Mouse (Mus musculus): ENCODE results near the gene Rabl6. TPM values are rescaled to one million over a fixed set of nuclear protein-coding genes. Genes with fewer than 3 reads are reported as not detected.
A peak's percentile ranks its signal among the peaks of the same experiment; 100 is the strongest.

The Rabl6 gene
- polyA plus RNA-seq, 1 experiment from 2014 or later: 78.3 TPM

- H3K27me3 ChIP-seq (ENCODE audit: poor library complexity, severe bottlenecking): no peaks in the 10 kb centered on the region
- peaks cover 100% of the 10 kb centered on the region for H3K36me3 ChIP-seq (replicated peaks)
- peaks cover 9% of the 10 kb centered on the region for H3K4me1 ChIP-seq
- no peaks in the 10 kb centered on the region for H3K9me3 ChIP-seq
- WGBS: 94% methylated on average over 8 of the region's 8 CpGs
- DNase-seq (ENCODE audit: extremely low spot score, low spot score): no peak
- H3K4me3 ChIP-seq: no peak overlapping the region
- H3K27ac ChIP-seq: no peak overlapping the region
Measured at GRCm38 (mm10) chr2:25587290-25587689, 21.0 kb downstream of the Rabl6 start.

GRCm38 (mm10) chr2:25585601-25586000 is 22.7 kb downstream of the Rabl6 start:
- Histone ChIP-seq H3K36me3 (replicated peaks) (peaks cover 83% of the 10 kb centered on the region), H3K27me3 (ENCODE audit: poor library complexity, severe bottlenecking) (peaks cover 10% of the 10 kb centered on the region), H3K9me3 (no peaks in the 10 kb centered on the region), H3K4me1 (peaks cover 26% of the 10 kb centered on the region), H3K4me3 (no peak overlapping the region), H3K27ac (no peak overlapping the region)
- DNase-seq (ENCODE audit: extremely low spot score, low spot score): no peak
- 95% methylated on average over 3 of the region's 3 CpGs for WGBS

- no peak for DNase-seq (ENCODE audit: extremely low spot score, low spot score)
Measured at GRCm38 (mm10) chr2:25584856-25585255, 23.5 kb downstream of the Rabl6 start.

GRCm38 (mm10) chr2:25584152-25584551 is 24.2 kb downstream of the Rabl6 start:
- Histone ChIP-seq H3K9me3 (no peaks in the 10 kb centered on the region), H3K27me3 (ENCODE audit: poor library complexity, severe bottlenecking) (peaks cover 25% of the 10 kb centered on the region), H3K4me1 (peaks cover 37% of the 10 kb centered on the region), H3K27ac (no peak overlapping the region), H3K4me3 (no peak overlapping the region), H3K36me3 (replicated peaks) (peaks cover 68% of the 10 kb centered on the region)
- WGBS: 94% methylated on average over 3 of the region's 3 CpGs
- DNase-seq (ENCODE audit: extremely low spot score, low spot score): no peak

More at GRCm38 (mm10) chr2:25584856-25585255, 23.5 kb downstream of the Rabl6 start:
- Histone ChIP-seq H3K4me1 (peaks cover 30% of the 10 kb centered on the region), H3K27ac (no peak overlapping the region), H3K36me3 (replicated peaks) (peaks cover 75% of the 10 kb centered on the region), H3K27me3 (ENCODE audit: poor library complexity, severe bottlenecking) (peaks cover 18% of the 10 kb centered on the region), H3K4me3 (no peak overlapping the region), H3K9me3 (no peaks in the 10 kb centered on the region)
- 85% methylated on average over 4 of the region's 4 CpGs for WGBS

- peaks cover 43% of the 10 kb centered on the region for H3K4me1 ChIP-seq
- peaks cover 63% of the 10 kb centered on the region for H3K36me3 ChIP-seq (replicated peaks)
- peaks cover 31% of the 10 kb centered on the region for H3K27me3 ChIP-seq (ENCODE audit: poor library complexity, severe bottlenecking)
- no peak for DNase-seq (ENCODE audit: extremely low spot score, low spot score)
- no peaks in the 10 kb centered on the region for H3K9me3 ChIP-seq
- 80% methylated on average over 4 of the region's 4 CpGs for WGBS
- no peak overlapping the region for H3K27ac ChIP-seq
- H3K4me3 ChIP-seq: no peak overlapping the region
Measured at GRCm38 (mm10) chr2:25583571-25583970, 24.8 kb downstream of the Rabl6 start.

GRCm38 (mm10) chr2:25583120-25583481 is 25.2 kb downstream of the Rabl6 start:
- DNase-seq (ENCODE audit: extremely low spot score, low spot score): no peak
- WGBS: 87% methylated on average over 6 of the region's 6 CpGs
- peaks cover 48% of the 10 kb centered on the region for H3K4me1 ChIP-seq

GRCm38 (mm10) chr2:25582466-25583119 is 25.7 kb downstream of the Rabl6 start:
- 70% methylated on average over 12 of the region's 12 CpGs for WGBS
- peaks cover 53% of the 10 kb centered on the region for H3K36me3 ChIP-seq (replicated peaks)
- no peak for DNase-seq (ENCODE audit: extremely low spot score, low spot score)

More at GRCm38 (mm10) chr2:25583120-25583481, 25.2 kb downstream of the Rabl6 start:
- no peak overlapping the region for H3K27ac ChIP-seq
- H3K27me3 ChIP-seq (ENCODE audit: poor library complexity, severe bottlenecking): peaks cover 35% of the 10 kb centered on the region
- H3K36me3 ChIP-seq (replicated peaks): peaks cover 58% of the 10 kb centered on the region
- no peak overlapping the region for H3K4me3 ChIP-seq
- no peaks in the 10 kb centered on the region for H3K9me3 ChIP-seq

GRCm38 (mm10) chr2:25581901-25582301 is 26.4 kb downstream of the Rabl6 start:
- H3K4me1 ChIP-seq: peaks cover 60% of the 10 kb centered on the region
- no peak for DNase-seq (ENCODE audit: extremely low spot score, low spot score)
- peaks cover 47% of the 10 kb centered on the region for H3K27me3 ChIP-seq (ENCODE audit: poor library complexity, severe bottlenecking)
- H3K9me3 ChIP-seq: no peaks in the 10 kb centered on the region
- H3K27ac ChIP-seq: no peak overlapping the region
- 44% methylated on average over 6 of the region's 6 CpGs for WGBS
- H3K36me3 ChIP-seq (replicated peaks): peaks cover 46% of the 10 kb centered on the region
- H3K4me3 ChIP-seq: peak overlapping the region; percentile 42; the same call in 1 of the 2 replicates

More at GRCm38 (mm10) chr2:25582466-25583119, 25.7 kb downstream of the Rabl6 start:
- peaks cover 40% of the 10 kb centered on the region for H3K27me3 ChIP-seq (ENCODE audit: poor library complexity, severe bottlenecking)
- H3K4me3 ChIP-seq: no peak overlapping the region
- peaks cover 53% of the 10 kb centered on the region for H3K4me1 ChIP-seq
- H3K9me3 ChIP-seq: no peaks in the 10 kb centered on the region
- H3K27ac ChIP-seq: no peak overlapping the region

- Histone ChIP-seq H3K27ac (no peak within 1 kb of the TSS), H3K27me3 (ENCODE audit: poor library complexity, severe bottlenecking) (peaks cover 52% of the 10 kb centered on the region), H3K36me3 (replicated peaks) (peaks cover 41% of the 10 kb centered on the region), H3K4me3 (peak within 1 kb of the TSS; percentile 42), H3K4me1 (peaks cover 62% of the 10 kb centered on the region), H3K9me3 (no peaks in the 10 kb centered on the region)
- WGBS: 9% methylated on average over 19 of the region's 19 CpGs
- peak; percentile 71 for DNase-seq (ENCODE audit: extremely low spot score, low spot score)
Measured at GRCm38 (mm10) chr2:25581294-25581864, 26.9 kb downstream of the Rabl6 start, which contains the start of gene Ajm1. Gene Ajm1, minus strand, starts transcription at chr2:25581757.

GRCm38 (mm10) chr2:25580621-25581101 is 27.7 kb downstream of the Rabl6 start:
- peaks cover 67% of the 10 kb centered on the region for H3K4me1 ChIP-seq
- H3K9me3 ChIP-seq: no peaks in the 10 kb centered on the region
- 56% methylated on average over 6 of the region's 6 CpGs for WGBS
- H3K36me3 ChIP-seq (replicated peaks): peaks cover 34% of the 10 kb centered on the region
- no peak for DNase-seq (ENCODE audit: extremely low spot score, low spot score)
- H3K27ac ChIP-seq: no peak overlapping the region
- H3K27me3 ChIP-seq (ENCODE audit: poor library complexity, severe bottlenecking): peaks cover 60% of the 10 kb centered on the region
- H3K4me3 ChIP-seq: no peak overlapping the region

GRCm38 (mm10) chr2:25579737-25580460 is 28.4 kb downstream of the Rabl6 start:
- peaks cover 64% of the 10 kb centered on the region for H3K27me3 ChIP-seq (ENCODE audit: poor library complexity, severe bottlenecking)
- WGBS: 8% methylated on average over 27 of the region's 27 CpGs
- DNase-seq (ENCODE audit: extremely low spot score, low spot score): no peak
- H3K9me3 ChIP-seq: no peaks in the 10 kb centered on the region
- peaks cover 26% of the 10 kb centered on the region for H3K36me3 ChIP-seq (replicated peaks)
- H3K27ac ChIP-seq: no peak overlapping the region
- peaks cover 74% of the 10 kb centered on the region for H3K4me1 ChIP-seq
- peak overlapping the region; percentile 44 for H3K4me3 ChIP-seq

GRCm38 (mm10) chr2:25578796-25579736 is 29.3 kb downstream of the Rabl6 start:
- H3K9me3 ChIP-seq: no peaks in the 10 kb centered on the region
- H3K4me1 ChIP-seq: peaks cover 78% of the 10 kb centered on the region

More at GRCm38 (mm10) chr2:25578796-25579736, 29.3 kb downstream of the Rabl6 start:
- peak overlapping the region; percentile 44 for H3K4me3 ChIP-seq
- WGBS: 6% methylated on average over 77 of the region's 77 CpGs
- no peak overlapping the region for H3K27ac ChIP-seq
- peaks cover 18% of the 10 kb centered on the region for H3K36me3 ChIP-seq (replicated peaks)
- peaks cover 64% of the 10 kb centered on the region for H3K27me3 ChIP-seq (ENCODE audit: poor library complexity, severe bottlenecking)
- DNase-seq (ENCODE audit: extremely low spot score, low spot score): peak; percentile 40
